Mouse (Mus musculus) erythroblast, adult 5-6 weeks (primary cell): ENCODE measurements around the gene Ppih. TPM values are rescaled to one million over a fixed set of nuclear protein-coding genes. Genes with fewer than 3 reads are reported as not detected.
"Not testable (repeated sequence)": the region's sequence is repeated elsewhere in the genome, so short reads cannot be mapped to it uniquely, and the experiment has no call there.

Experiments used
- ATAC-seq: replicated peaks from 2 replicates; pipeline ENCODE4 v1.8.0; 2016; ENCODE audit warnings: moderate number of reproducible peaks, mild to moderate bottlenecking, moderate TSS enrichment, inconsistent platforms; ENCODE audit not compliant: poor library complexity, low FRiP score, severe bottlenecking
- total RNA-seq, 2 experiments: library from RNA; stranded (forward) in 1 of 2; stranded (reverse) in 1 of 2; fragments of 150-400 nt in 1 of 2; fragments of 200-764, 138-1000 nt in 1 of 2; gene quantifications; 2 replicates each; pipeline versions ENCODE4 v1.2.3 to v1.2.4; 2015 to 2017; ENCODE audit warnings: low replicate concordance in 2 of 2

Ppih gene
- total RNA-seq, 2 experiments from 2014 or later, result 21.7 to 35.6 TPM

DNA sequence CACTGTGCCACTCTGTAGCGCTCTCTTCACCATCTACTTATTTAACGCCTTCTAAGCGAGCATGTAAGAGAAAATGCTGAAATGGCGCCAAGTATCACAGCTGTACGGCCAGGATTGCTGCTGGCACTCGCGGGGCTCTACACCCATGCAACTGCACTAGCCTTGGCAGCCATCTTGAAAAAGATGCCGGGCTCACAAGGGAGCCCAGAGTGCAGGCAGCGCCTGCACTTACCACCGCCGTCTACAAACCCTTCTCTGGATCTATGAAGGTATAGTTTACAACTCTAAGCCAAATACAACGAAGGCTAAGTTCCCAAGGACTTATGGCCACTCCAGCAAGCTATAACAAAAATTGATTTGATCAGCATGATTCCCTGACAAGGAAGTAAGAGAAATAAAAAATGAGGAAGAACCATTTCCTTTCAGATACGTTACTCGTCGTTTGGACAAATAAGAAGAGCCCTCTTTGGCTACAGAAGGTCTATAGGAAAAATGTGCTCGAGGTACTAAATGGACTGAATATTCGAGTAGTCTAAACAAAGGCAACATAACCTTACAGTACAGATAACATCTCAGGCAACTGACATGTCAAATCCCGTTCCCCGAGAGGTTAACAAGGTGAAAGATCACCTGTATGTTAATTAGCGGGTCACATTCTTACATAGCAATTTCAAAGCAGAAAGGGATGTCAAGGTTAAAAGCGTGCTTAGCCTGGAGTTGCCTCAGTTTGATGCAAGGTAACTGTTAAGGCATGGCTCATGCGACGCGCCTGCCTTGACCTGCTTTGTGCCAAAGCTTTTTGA lies 27.4 kb downstream of the Ppih start:
- peak; percentile 66 for ATAC-seq

GRCm38 (mm10) chr4:119291921-119292320 lies 28.4 kb downstream of the Ppih start:
- ATAC-seq, result no peak

DNA sequence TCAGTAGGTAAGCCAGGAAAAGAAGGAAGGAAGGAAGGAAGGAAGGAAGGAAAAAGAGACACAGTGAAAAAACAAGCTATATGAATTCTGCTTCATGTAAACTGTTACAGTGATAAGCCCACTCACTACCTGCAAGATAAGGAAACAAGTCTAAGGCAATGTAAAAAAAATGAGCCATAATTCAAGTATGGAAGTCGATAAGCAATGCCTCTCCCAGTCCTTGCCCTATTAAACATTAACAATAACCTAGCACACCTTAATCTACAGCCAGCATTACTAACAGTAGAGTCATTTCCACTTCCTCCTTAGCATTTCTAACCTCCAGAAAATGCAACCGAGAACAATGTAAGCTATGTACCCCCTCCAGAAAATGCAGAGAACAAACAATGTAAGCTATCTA lies 35.0 kb downstream of the Ppih start:
- no peak for ATAC-seq

GRCm38 (mm10) chr4:119284861-119285260 lies 35.5 kb downstream of the Ppih start:
- no peak for ATAC-seq

- ATAC-seq, result not testable (repeated sequence)
These were observed 41.6 kb downstream of the Ppih start for GRCm38 (mm10) chr4:119278784-119279183.

- no peak for ATAC-seq
These were observed 44.6 kb downstream of the Ppih start for GRCm38 (mm10) chr4:119275726-119276125.

DNA sequence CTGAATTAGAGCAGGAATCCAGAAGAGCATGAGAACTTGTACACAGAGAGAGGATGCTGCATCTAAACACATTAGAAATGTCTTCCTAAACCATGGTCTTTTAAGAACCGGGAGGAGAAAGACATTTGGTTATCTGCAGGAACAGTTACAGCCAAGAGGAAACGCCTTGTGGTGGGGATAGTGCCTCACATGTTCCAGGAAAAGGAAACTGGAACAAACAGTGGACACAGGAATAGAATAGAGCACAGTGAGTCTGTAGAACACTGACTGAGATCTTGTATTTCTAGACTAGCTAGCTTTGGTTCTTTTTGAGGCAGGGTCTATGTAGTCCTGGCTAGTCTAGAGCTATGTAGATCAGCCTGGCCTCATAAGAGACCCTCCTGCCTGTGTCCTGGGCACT lies 45.1 kb downstream of the Ppih start:
- no peak for ATAC-seq

DNA sequence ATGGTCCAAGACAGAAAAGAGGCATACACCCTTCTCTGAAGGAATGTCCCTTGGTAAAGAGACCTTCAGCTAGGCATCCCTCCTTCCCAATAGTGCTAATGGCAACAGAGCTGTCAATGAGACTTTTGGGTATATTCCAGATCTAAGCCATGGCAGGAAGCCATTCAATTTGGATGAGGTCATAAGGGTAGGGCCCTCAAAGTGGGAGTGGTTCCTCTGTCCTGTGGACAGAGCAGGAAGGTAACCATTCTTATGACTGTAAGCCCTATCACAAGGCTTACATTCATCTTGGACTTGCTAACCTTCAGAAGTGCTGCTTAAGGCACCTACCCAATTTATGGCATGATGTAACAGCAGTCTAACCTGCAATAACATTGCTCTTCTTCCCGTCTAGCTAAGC lies 45.7 kb downstream of the Ppih start:
- ATAC-seq, result no peak

DNA sequence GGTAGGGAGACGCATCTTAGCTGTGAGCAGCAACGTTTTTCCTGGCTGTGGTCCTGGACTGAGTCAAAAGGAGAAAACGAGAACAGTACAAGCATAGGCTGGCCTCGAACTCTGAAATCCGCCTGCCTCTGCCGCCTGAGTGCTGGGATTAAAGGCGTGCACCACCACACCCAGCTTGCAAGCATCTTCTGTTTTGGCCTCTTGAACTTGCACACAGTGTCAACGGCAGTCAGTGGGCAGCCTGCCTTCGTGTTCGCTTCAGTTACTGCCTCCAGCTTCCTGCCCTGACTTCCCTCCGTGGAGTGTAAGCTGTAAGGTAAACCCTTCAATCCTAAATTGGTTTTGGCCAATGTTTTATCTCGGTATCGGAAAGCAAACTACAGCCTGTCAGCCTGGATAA lies 53.7 kb downstream of the Ppih start:
- no peak for ATAC-seq

DNA sequence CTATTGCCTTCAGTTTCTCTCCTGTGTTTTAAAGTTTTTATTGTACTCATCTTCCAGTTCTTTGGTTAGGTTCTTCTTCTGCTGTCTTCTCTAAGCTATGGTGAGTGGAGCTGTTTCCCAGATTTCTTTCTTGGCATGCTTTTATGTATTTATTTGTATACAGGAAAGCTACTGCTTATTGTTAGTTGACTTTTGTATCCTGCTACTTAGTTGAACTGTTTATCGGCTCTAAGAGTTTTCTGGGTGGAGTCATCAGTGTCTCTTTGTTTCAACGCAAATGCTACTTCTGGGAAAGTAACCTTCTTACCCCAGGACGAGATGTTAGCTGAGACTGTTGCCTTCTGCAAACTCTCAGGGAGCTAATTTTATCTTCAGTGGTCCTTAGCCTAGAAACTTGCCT lies 56.9 kb downstream of the Ppih start:
- no peak for ATAC-seq

GRCm38 (mm10) chr4:119262483-119262882 lies 57.9 kb downstream of the Ppih start:
- no peak for ATAC-seq

DNA sequence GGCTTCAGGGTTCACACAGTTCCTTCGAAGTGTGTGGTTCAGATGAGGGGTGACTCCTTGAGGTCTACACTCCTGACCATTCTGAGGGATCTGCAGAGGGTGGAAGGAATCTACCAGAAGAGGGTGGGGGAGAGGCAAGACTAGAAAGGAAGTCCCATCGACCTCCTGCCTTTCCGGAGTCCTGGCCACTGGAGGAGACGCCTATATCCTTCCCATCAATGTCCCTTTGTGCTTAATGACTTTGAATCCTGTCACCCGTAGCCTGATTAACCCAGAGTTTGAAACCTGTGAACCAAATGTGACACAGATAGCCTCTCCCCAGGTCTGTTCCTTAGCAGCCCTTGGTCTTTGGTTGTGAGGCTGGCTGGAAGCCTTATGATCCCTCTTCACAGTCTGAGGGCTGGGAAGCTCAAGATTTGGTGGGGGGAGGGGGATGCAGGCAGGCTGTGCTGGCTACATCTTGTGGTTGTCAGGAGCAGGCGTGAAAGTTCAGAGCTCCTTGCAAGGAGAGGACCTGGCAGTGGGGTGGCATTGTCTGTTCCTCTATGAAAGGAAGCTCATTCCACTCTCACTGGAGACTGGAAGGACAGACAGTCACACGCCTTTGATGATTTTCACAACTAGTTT lies 59.1 kb downstream of the Ppih start:
- ATAC-seq, result no peak

GRCm38 (mm10) chr4:119259344-119260254 lies 60.7 kb downstream of the Ppih start:
- ATAC-seq, result no peak

GRCm38 (mm10) chr4:119257083-119257482 lies 63.3 kb downstream of the Ppih start:
- no peak for ATAC-seq

GRCm38 (mm10) chr4:119255351-119255750 lies 65.0 kb downstream of the Ppih start, which contains the start of gene Cldn19:
TSS of gene Cldn19 (plus strand) at chr4:119255414.
- no peak for ATAC-seq

DNA sequence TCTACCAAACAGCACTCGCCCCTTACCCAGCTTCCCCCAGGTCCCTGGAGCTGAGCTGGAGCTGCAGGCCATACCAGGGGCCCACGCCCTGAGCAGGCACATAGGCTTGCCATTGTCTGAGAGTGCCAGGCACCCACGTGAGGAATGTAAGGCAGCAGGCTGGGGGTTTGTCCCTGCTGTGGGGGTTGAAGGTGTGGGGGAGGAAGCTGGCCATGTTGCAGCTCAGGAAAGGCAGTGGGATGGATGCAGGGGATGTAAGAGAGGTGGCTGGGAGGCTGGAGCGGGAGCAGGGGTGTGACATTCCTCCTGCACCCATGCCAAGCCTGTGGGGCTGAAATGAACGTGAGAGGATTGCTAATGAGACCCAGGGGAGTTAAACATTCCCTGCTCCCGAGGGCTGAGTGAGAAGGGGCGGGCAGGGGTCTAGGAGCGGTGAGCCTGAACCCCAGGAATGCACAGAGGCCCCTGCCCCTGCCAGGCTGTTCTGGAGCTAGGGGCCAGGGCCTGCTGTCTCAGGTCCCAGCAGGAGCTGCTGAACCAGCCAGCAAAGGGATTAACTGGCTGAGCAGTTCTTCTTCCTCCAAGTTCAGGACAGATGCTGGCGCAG lies 66.2 kb downstream of the Ppih start:
- ATAC-seq, result no peak

DNA sequence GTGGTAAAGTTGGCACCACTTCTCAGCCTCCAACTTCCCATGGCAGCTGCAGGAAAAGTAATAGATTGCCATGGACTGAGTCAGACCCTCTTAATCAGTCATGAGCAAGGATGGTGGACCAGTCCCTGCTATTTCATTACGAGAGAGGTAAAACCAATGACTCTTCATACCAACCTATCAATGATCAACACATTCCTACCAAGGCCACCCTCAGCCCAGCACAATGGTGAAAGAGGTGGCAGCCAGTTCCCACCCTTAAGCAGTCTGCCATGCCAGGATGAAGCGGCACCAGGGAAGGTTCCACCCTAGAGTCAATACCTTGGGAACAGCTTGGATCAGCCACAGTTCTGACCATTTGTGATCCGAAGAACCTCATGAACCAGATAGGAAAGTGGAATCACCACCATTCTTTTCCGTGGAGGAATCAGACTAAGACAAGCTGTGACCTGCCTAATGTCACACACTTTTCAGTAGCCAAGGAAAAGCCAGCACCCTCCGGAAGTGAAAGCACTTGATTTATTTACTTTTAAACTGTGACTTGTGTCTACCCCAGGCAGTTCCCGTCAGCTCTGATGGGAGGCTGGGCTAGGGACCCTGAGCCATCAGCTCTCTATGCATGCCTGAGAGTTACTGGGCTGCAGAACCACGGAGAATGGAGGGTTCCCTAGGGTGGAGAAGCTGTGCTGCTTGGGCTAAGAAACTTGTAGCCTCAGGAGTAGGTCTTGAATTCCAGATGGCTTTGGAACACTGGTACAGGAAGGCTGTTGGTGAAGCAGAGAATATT lies 68.1 kb downstream of the Ppih start:
- no peak for ATAC-seq
